Mouse (Mus musculus) adrenal gland, postnatal 10 days (tissue): Measurements from ENCODE around the gene Dusp10. TPM values are rescaled to one million over a fixed set of nuclear protein-coding genes. Genes with fewer than 3 reads are reported as not detected.

Experiments
- DNase-seq: peaks from one replicate; pipeline ENCODE4 v3.0.0; 2021; ENCODE audit warnings: mixed read lengths
- total RNA-seq, 2 experiments: library from RNA; stranded (reverse); gene quantifications; 2 replicates each; pipeline ENCODE4 v1.2.3; 2021

Dusp10 gene
- total RNA-seq, 2 experiments from 2014 or later, result 17.4 to 30.9 TPM

- no peak for DNase-seq
These were observed 88.0 kb downstream of the Dusp10 start for GRCm38 (mm10) chr1:184100927-184101749.

DNA sequence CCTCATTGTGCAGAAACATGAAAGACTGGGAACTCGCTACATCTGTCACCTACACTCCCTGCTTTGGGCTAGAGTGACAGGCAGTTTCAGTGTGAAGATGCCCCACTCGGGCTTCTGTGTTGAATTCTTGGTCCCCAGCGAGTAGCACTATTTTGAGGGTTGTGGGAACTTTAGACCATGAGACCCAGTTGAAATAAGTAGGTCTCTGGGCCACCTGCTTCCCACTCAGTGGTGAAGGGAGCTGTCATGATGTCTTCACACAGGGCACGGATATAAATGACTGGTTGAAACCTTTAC lies 88.6 kb downstream of the Dusp10 start:
- DNase-seq, result no peak

DNA sequence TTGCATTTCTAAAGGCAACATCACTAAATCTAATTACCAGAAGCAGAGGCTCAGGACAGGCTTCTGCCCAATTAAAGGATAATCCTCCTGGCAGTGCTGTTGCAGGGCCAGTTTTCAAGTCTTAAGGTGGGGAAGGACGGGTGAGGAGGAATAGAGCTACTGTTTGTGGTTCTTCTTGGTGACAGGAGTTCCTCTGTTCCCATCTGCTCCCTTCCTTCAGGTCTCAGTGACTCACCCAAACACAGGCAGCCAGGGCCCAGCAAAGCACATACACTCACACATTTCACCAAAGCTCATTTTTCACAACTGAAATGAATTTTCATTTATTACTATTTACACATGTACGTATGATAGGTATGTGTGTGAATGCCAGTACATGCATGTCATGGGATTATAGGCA lies 93.7 kb downstream of the Dusp10 start:
- DNase-seq, result no peak

DNA sequence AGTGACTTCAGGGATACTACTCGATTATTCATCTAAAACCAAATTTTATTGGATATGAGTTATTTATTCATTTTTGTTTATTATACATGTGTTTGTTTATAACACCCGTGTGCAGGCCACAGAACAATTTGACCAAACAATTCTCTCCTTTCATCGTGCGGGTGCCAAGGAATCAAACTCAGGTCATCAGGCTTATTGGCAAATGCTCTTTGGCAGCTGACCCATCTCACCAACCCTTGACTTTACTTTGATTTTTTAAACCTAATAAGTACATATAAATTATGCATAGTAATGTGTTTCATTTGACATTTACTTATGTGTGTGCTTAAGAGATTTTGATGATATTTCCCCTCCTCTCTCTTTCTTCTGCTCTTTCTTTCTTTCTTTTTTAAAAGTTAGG lies 94.3 kb downstream of the Dusp10 start:
- no peak for DNase-seq

- no peak for DNase-seq
These were observed 95.2 kb downstream of the Dusp10 start for GRCm38 (mm10) chr1:184108254-184108653.

- no peak for DNase-seq
These were observed 104.5 kb downstream of the Dusp10 start for GRCm38 (mm10) chr1:184117586-184117985.

- DNase-seq, result no peak
These were observed 104.9 kb downstream of the Dusp10 start for GRCm38 (mm10) chr1:184117991-184118390.

DNA sequence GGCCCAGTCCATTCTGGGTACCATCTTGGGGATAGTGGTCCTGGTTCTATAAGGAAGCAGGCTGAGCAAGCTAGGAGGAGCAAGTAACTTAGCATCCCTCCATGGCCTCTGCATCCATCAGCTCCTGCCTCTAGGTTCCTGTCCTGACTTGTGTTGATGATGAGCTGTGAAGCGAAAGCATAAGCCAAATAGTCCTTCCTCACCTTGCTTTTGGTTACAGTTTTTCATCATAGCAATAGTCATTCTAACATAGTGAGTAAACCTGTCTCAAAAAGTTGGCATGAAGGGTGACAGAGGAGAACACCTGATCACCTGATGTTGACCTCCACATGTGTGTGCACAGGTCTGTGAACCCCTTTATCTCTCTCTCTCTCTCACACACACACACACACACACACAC lies 105.5 kb downstream of the Dusp10 start:
- DNase-seq, result no peak

Other genes starting within 250 kb of the Dusp10 start
- gene 1700056E22Rik, start 21.0 kb downstream of the Dusp10 start, total RNA-seq, result 1 to 10 TPM; 6.2 to 6.3 TPM